Mouse (Mus musculus): ENCODE measurements around the gene Nupr1l. TPM values are rescaled to one million over a fixed set of nuclear protein-coding genes. Genes with fewer than 3 reads are reported as not detected.

Nupr1l gene
- polyA plus RNA-seq, 1 experiment from 2014 or later = 3.4 TPM

Other genes starting within 250 kb of the Nupr1l start
- gene Zfp11, start 238.4 kb upstream of the Nupr1l start, polyA plus RNA-seq (2014; fragmentation: Nextera tagmentation; extraction: Ambion mirVana) = 3.8 and 4.2 TPM in 2 replicates
- gene Sept14, start 200.0 kb upstream of the Nupr1l start, polyA plus RNA-seq (2014; fragmentation: Nextera tagmentation; extraction: Ambion mirVana) = not detected in 2 replicates
- gene Mrps17, start 193.0 kb upstream of the Nupr1l start, polyA plus RNA-seq (2014; fragmentation: Nextera tagmentation; extraction: Ambion mirVana) = 196 and 210 TPM in 2 replicates
- 112 and 116 TPM in 2 replicates for gene Nipsnap2, start 183.5 kb upstream of the Nupr1l start, polyA plus RNA-seq (2014; fragmentation: Nextera tagmentation; extraction: Ambion mirVana)
- gene Psph, start 121.1 kb upstream of the Nupr1l start, polyA plus RNA-seq (2014; fragmentation: Nextera tagmentation; extraction: Ambion mirVana) = 33.1 and 33.5 TPM in 2 replicates
- 45.6 and 60.6 TPM in 2 replicates for gene Sumf2, start 61.6 kb upstream of the Nupr1l start, polyA plus RNA-seq (2014; fragmentation: Nextera tagmentation; extraction: Ambion mirVana)
- gene Chchd2, start 21.1 kb upstream of the Nupr1l start, polyA plus RNA-seq (2014; fragmentation: Nextera tagmentation; extraction: Ambion mirVana) = 850 and 911 TPM in 2 replicates
- gene Zbed5, start 12.8 kb upstream of the Nupr1l start, polyA plus RNA-seq (2014; fragmentation: Nextera tagmentation; extraction: Ambion mirVana) = 5.6 and 9.3 TPM in 2 replicates
- gene Phkg1, start 10.0 kb upstream of the Nupr1l start, polyA plus RNA-seq (2014; fragmentation: Nextera tagmentation; extraction: Ambion mirVana) = 0.50 and 0.54 TPM in 2 replicates
- 24.8 and 25.4 TPM in 2 replicates for gene Vkorc1l1, start 33.4 kb downstream of the Nupr1l start, polyA plus RNA-seq (2014; fragmentation: Nextera tagmentation; extraction: Ambion mirVana)
- 57.8 and 60.0 TPM in 2 replicates for gene Gusb, start 94.5 kb downstream of the Nupr1l start, polyA plus RNA-seq (2014; fragmentation: Nextera tagmentation; extraction: Ambion mirVana)
- 32.1 and 35.7 TPM in 2 replicates for gene Asl, start 120.7 kb downstream of the Nupr1l start, polyA plus RNA-seq (2014; fragmentation: Nextera tagmentation; extraction: Ambion mirVana)
- gene Crcp, start 120.8 kb downstream of the Nupr1l start, polyA plus RNA-seq (2014; fragmentation: Nextera tagmentation; extraction: Ambion mirVana) = 24.9 and 25.6 TPM in 2 replicates
- 94.0 and 102 TPM in 2 replicates for gene Tpst1, start 164.8 kb downstream of the Nupr1l start, polyA plus RNA-seq (2014; fragmentation: Nextera tagmentation; extraction: Ambion mirVana)
- gene Kctd7, start 236.3 kb downstream of the Nupr1l start, polyA plus RNA-seq (2014; fragmentation: Nextera tagmentation; extraction: Ambion mirVana) = 5.8 and 6.5 TPM in 2 replicates